Mouse (Mus musculus) heart, postnatal 0 days (tissue): ENCODE measurements around the gene Itpk1. TPM values are rescaled to one million over a fixed set of nuclear protein-coding genes. Genes with fewer than 3 reads are reported as not detected.

Experiments used
- ATAC-seq: fragments of 200-750 bp; cut with Nextera tagmentation; 2 replicates; pipeline ENCODE4 v1.8.0; 2017; ENCODE audit warnings: low read depth, moderate number of reproducible peaks, moderate library complexity; ENCODE audit not compliant: insufficient read depth
- DNase-seq: peaks from one replicate; pipeline ENCODE4 v3.0.0-alpha.2; 2016; ENCODE audit warnings: low spot score
- H3K27ac ChIP-seq: fragments of 300-500 bp; sonication (generic); 2 replicates; pipeline ENCODE4 v1.5.1; 2014; ENCODE audit warnings: low read depth, mild to moderate bottlenecking
- H3K27me3 ChIP-seq: fragments of 300-500 bp; sonication (generic); 2 replicates; pipeline ENCODE4 v1.6.1; 2014; ENCODE audit warnings: low read length, mixed read lengths; ENCODE audit not compliant: control insufficient read depth, insufficient read depth
- H3K36me3 ChIP-seq: fragments of 300-500 bp; sonication (generic); replicated peaks from 2 replicates; pipeline ENCODE4 v1.6.1; 2014; ENCODE audit warnings: low read length, mixed read lengths; ENCODE audit not compliant: control insufficient read depth, insufficient read depth
- H3K4me1 ChIP-seq: fragments of 300-500 bp; sonication (generic); 2 replicates; pipeline ENCODE4 v1.6.1; 2014; ENCODE audit warnings: antibody characterized with exemption; ENCODE audit not compliant: control insufficient read depth, insufficient read depth
- H3K4me2 ChIP-seq: fragments of 300-500 bp; sonication (generic); 2 replicates; pipeline ENCODE4 v1.6.1; 2014; ENCODE audit warnings: low read depth, mild to moderate bottlenecking, low read length, moderate library complexity
- H3K4me3 ChIP-seq: fragments of 300-500 bp; sonication (generic); 2 replicates; pipeline ENCODE4 v1.5.1; 2014; ENCODE audit warnings: low read depth, low read length
- H3K9ac ChIP-seq: fragments of 300-500 bp; sonication (generic); replicated peaks from 2 replicates; pipeline ENCODE4 v1.6.1; 2014; ENCODE audit warnings: low read depth, low read length, mixed read lengths
- H3K9me3 ChIP-seq: fragments of 300-500 bp; sonication (generic); replicated peaks from 2 replicates; pipeline ENCODE4 v1.6.1; 2016; ENCODE audit warnings: low read length; ENCODE audit not compliant: control insufficient read depth
- CTCF ChIP-seq: IDR thresholded peaks from 2 replicates; pipeline ENCODE4 v1.5.1; 2016; ENCODE audit warnings: antibody characterized with exemption, control low read depth, low read depth
- EP300 ChIP-seq: IDR thresholded peaks from 2 replicates; pipeline ENCODE4 v1.6.1; 2016; ENCODE audit warnings: antibody characterized with exemption, low read depth
- WGBS: fragments of 180-500 bp; shearing (Covaris S2); extraction: QIAGEN DNeasy Blood & Tissue Kit; methylation state at CpG from one replicate; pipeline ENCODE4 v1.1.7; 2014; 5-methylcytosine and 5-hydroxymethylcytosine counted together
- polyA plus RNA-seq: library from polyadenylated mRNA; unstranded; fragments of >200 nt; fragmentation: Nextera tagmentation; extraction: Ambion mirVana; gene quantifications from 2 replicates; pipeline ENCODE4 v1.2.1, GENCODE M21; 2015
- total RNA-seq: library from RNA; depleted of rRNA; stranded (reverse); fragments of >200 nt; gene quantifications from 2 replicates; pipeline ENCODE4 v1.2.3, GENCODE M21; 2014; ENCODE audit warnings: low replicate concordance

Gene Itpk1
- total and polyA plus RNA-seq, 2 experiments from 2014 or later: 2.6 to 9.4 TPM

DNA sequence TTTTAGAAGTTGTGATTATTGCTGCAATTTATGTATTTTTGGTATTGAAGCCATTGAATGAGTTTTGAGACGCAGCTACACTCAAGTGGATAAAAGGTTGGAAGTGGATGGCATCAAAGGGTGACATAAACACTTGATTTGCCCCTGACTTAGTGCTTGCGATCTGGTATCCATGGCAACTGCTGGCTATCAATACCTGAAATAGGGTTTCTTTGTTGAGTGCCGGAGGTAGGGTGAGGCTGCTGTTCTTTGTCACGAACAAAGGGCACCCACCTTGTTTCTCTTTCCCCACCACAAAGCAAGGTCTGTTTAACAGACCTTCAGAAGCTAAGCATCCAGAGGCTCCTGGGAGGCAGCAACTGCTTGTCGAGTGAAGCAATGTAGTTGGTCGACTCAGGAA is 159.6 kb downstream of the Itpk1 start:
- H3K4me3 ChIP-seq: no peak overlapping the region
- no peak overlapping the region for H3K27ac ChIP-seq
- H3K9me3 ChIP-seq: no peaks in the 10 kb centered on the region
- H3K9ac ChIP-seq: no peak overlapping the region
- no peaks in the 10 kb centered on the region for H3K4me1 ChIP-seq
- H3K4me2 ChIP-seq: no peak overlapping the region
- 56% methylated on average over 6 of the region's 6 CpGs for WGBS
- no peaks in the 10 kb centered on the region for H3K36me3 ChIP-seq
- no peaks in the 10 kb centered on the region for H3K27me3 ChIP-seq
- TF ChIP-seq EP300 (no peak), CTCF (no peak)
- DNase-seq (no peak), ATAC-seq (no peak)

GRCm38 (mm10) chr12:102541168-102541567 is 163.6 kb downstream of the Itpk1 start:
- TF ChIP-seq EP300 (no peak), CTCF (no peak)
- no peaks in the 10 kb centered on the region for H3K36me3 ChIP-seq
- H3K9me3 ChIP-seq: no peaks in the 10 kb centered on the region
- no peaks in the 10 kb centered on the region for H3K4me1 ChIP-seq
- no peak overlapping the region for H3K4me3 ChIP-seq
- 87% methylated on average over 7 of the region's 7 CpGs for WGBS
- no peak overlapping the region for H3K4me2 ChIP-seq
- no peaks in the 10 kb centered on the region for H3K27me3 ChIP-seq
- DNase-seq: no peak
- H3K27ac ChIP-seq: no peak overlapping the region
- H3K9ac ChIP-seq: no peak overlapping the region
- no peak for ATAC-seq

DNA sequence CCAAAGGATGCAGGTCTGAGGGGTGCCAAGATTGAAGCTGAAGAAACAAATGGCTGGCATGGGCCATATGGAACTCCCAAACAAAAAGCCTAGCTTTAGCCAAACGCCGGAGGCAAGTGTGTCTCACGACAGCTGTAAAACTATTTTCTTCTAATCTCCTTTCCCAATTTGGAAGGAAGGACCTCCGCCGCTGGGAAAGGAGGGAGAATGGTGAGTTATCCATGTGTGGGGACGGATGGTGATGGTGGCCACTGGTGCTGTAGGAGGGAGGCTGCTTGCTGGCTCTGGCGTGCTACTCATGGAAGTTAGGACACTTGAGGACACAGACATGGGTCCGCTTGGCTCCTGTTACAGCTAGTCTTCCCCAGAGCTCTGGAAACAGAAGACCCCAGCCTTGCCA is 164.5 kb downstream of the Itpk1 start:
- WGBS: 50% methylated on average over 8 of the region's 8 CpGs
- Histone ChIP-seq H3K27me3 (no peaks in the 10 kb centered on the region), H3K9me3 (no peaks in the 10 kb centered on the region), H3K36me3 (no peaks in the 10 kb centered on the region), H3K9ac (no peak overlapping the region), H3K4me1 (no peaks in the 10 kb centered on the region), H3K4me3 (no peak overlapping the region), H3K27ac (no peak overlapping the region), H3K4me2 (no peak overlapping the region)
- DNase-seq (no peak), ATAC-seq (no peak)
- no peak for TF ChIP-seq CTCF
- no peak for TF ChIP-seq EP300

GRCm38 (mm10) chr12:102535796-102536195 is 168.9 kb downstream of the Itpk1 start:
- H3K4me1 ChIP-seq: no peaks in the 10 kb centered on the region
- H3K9me3 ChIP-seq: no peaks in the 10 kb centered on the region
- no peak overlapping the region for H3K4me3 ChIP-seq
- H3K36me3 ChIP-seq: no peaks in the 10 kb centered on the region
- no peaks in the 10 kb centered on the region for H3K27me3 ChIP-seq
- no peak overlapping the region for H3K4me2 ChIP-seq
- WGBS: 38% methylated on average over 1 of the region's 1 CpGs
- no peak overlapping the region for H3K9ac ChIP-seq
- DNase-seq: no peak
- TF ChIP-seq EP300 (no peak), CTCF (no peak)
- no peak for ATAC-seq
- no peak overlapping the region for H3K27ac ChIP-seq

DNA sequence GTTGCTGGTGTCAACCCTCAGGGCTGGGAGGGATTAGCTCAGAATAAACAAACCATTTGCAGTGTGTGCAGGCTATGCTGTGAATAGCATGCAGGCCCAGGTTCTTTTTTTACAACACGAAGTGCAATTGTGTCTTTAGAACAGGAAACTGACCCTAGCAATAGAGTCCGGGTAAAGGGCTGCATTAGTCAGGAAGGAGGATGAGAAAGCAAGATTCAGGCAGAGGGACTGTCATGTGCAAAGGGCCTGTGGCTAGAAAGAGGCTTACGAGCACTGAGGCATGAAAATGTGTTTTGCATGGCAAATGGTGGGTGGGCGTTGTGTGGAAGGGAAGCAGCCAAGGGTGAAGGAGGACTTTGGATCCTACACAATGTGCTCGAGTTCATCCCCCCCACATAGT is 176.7 kb downstream of the Itpk1 start:
- no peak overlapping the region for H3K27ac ChIP-seq
- no peaks in the 10 kb centered on the region for H3K9me3 ChIP-seq
- no peak for ATAC-seq
- no peak for TF ChIP-seq CTCF
- TF ChIP-seq EP300: no peak
- 68% methylated on average over 5 of the region's 5 CpGs for WGBS
- no peak for DNase-seq
- no peak overlapping the region for H3K4me3 ChIP-seq
- H3K9ac ChIP-seq: no peak overlapping the region
- no peaks in the 10 kb centered on the region for H3K4me1 ChIP-seq
- H3K4me2 ChIP-seq: no peak overlapping the region
- H3K36me3 ChIP-seq: no peaks in the 10 kb centered on the region
- H3K27me3 ChIP-seq: no peaks in the 10 kb centered on the region

DNA sequence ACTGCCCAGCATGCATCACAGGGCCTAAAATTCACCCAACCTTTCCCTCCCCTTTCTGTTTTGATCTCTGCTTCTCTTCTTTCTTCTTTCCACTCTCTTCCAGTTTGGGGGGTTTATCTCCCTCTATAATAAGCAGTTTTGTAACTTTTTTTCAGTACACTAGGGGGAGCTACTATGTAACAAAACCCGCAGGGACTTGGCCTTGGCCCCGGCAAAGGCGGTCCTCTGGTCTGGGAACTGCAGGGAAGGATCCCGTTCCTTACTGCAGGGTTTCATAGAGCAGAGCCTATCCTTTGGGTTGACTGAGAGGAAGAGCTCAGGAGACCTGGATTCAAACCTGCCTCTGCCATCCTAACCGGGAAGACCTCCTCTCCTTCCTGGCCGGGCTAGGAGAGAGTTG is 180.0 kb downstream of the Itpk1 start:
- 12% methylated on average over 6 of the region's 6 CpGs for WGBS
- DNase-seq (peak; percentile 63), ATAC-seq (peak; percentile 59)
- H3K9ac ChIP-seq: no peak overlapping the region
- TF ChIP-seq CTCF (peak; percentile 42), EP300 (no peak)
- H3K36me3 ChIP-seq: no peaks in the 10 kb centered on the region
- H3K27me3 ChIP-seq: no peaks in the 10 kb centered on the region
- H3K4me1 ChIP-seq: no peaks in the 10 kb centered on the region
- no peaks in the 10 kb centered on the region for H3K9me3 ChIP-seq
- no peak overlapping the region for H3K4me3 ChIP-seq
- no peak overlapping the region for H3K4me2 ChIP-seq
- no peak overlapping the region for H3K27ac ChIP-seq
